Mouse (Mus musculus): Measurements from ENCODE around the gene Wfdc6a.

The Wfdc6a gene

GRCm38 (mm10) chr2:164549963-164550894 lies 35.0 kb downstream of the Wfdc6a start:
- no peak for DNase-seq (ENCODE audit: low spot score in 2 of 2)

GRCm38 (mm10) chr2:164549338-164549737 lies 35.9 kb downstream of the Wfdc6a start:
- DNase-seq (ENCODE audit: low spot score in 2 of 2) = no peak

- DNase-seq (ENCODE audit: low spot score in 2 of 2) = no peak
These were observed 40.7 kb downstream of the Wfdc6a start for GRCm38 (mm10) chr2:164544454-164545097.

GRCm38 (mm10) chr2:164543745-164544144 lies 41.5 kb downstream of the Wfdc6a start:
- no peak for DNase-seq (ENCODE audit: low spot score in 2 of 2)

- DNase-seq (ENCODE audit: low spot score in 2 of 2) = no peak
These were observed 42.6 kb downstream of the Wfdc6a start for GRCm38 (mm10) chr2:164542598-164542997.

- peak; percentile 16 to 49 for DNase-seq (ENCODE audit: low spot score in 2 of 2)
These were observed 43.1 kb downstream of the Wfdc6a start for GRCm38 (mm10) chr2:164542132-164542531.

GRCm38 (mm10) chr2:164540652-164541427 lies 44.4 kb downstream of the Wfdc6a start:
- no peak for DNase-seq (ENCODE audit: low spot score in 2 of 2)

GRCm38 (mm10) chr2:164537003-164537402 lies 48.2 kb downstream of the Wfdc6a start:
- DNase-seq (ENCODE audit: low spot score in 2 of 2) = no peak

GRCm38 (mm10) chr2:164534315-164534714 lies 50.9 kb downstream of the Wfdc6a start:
- no peak for DNase-seq (ENCODE audit: low spot score in 2 of 2)

GRCm38 (mm10) chr2:164531169-164531568 lies 54.1 kb downstream of the Wfdc6a start:
- peak in 1 of 2 experiments; percentile 68 for DNase-seq (ENCODE audit: low spot score in 2 of 2)
